Mouse (Mus musculus) C2C12 (cell line): ENCODE measurements around the gene Olfr543. TPM values are rescaled to one million over a fixed set of nuclear protein-coding genes. Genes with fewer than 3 reads are reported as not detected.

Experiments used
- H3K27me3 ChIP-seq: one replicate; pipeline ENCODE4 v1.6.1; 2011; ENCODE audit not compliant: control insufficient read depth, insufficient read depth, insufficient read length
- H3K36me3 ChIP-seq: one replicate; pipeline ENCODE4 v1.6.1; 2011; ENCODE audit not compliant: control insufficient read depth, insufficient read depth
- H3K4me3 ChIP-seq: one replicate; pipeline ENCODE4 v1.5.1; 2011; ENCODE audit warnings: mild to moderate bottlenecking, control low read depth; ENCODE audit not compliant: poor library complexity, insufficient read depth, severe bottlenecking
- H3K79me2 ChIP-seq: one replicate; pipeline ENCODE4 v1.6.1; 2011; ENCODE audit not compliant: control insufficient read depth, insufficient read depth
- H3K79me3 ChIP-seq: one replicate; pipeline ENCODE4 v1.6.1; 2011; ENCODE audit warnings: low read depth, control low read depth
- H3ac ChIP-seq: one replicate; pipeline ENCODE3; 2011; ENCODE audit warnings: low read depth; ENCODE audit not compliant: control insufficient read depth, insufficient read length
- CEBPB ChIP-seq: IDR thresholded peaks from one replicate; pipeline ENCODE4 v1.6.1; 2011; ENCODE audit warnings: low read depth, mild to moderate bottlenecking, control low read depth, moderate library complexity
- CTCF ChIP-seq: IDR thresholded peaks from one replicate; pipeline ENCODE4 v1.5.1; 2011; ENCODE audit not compliant: control insufficient read depth, insufficient read depth, insufficient read length
- FOSL1 ChIP-seq: IDR thresholded peaks from one replicate; pipeline ENCODE4 v1.8.0; 2011; ENCODE audit warnings: mild to moderate bottlenecking, low read length; ENCODE audit not compliant: poor library complexity, insufficient read depth, severe bottlenecking
- MAX ChIP-seq: IDR thresholded peaks from one replicate; pipeline ENCODE4 v1.6.1; 2011; ENCODE audit warnings: mild to moderate bottlenecking, control low read depth
- MYOD1 ChIP-seq: IDR thresholded peaks from one replicate; pipeline ENCODE4 v1.6.1; 2011; ENCODE audit warnings: low read depth; ENCODE audit not compliant: control insufficient read depth, insufficient read length
- MYOG ChIP-seq: IDR thresholded peaks from one replicate; pipeline ENCODE4 v1.6.1; 2011; ENCODE audit not compliant: control insufficient read depth, insufficient read length; ENCODE audit errors: extremely low read depth
- USF1 ChIP-seq: IDR thresholded peaks from one replicate; pipeline ENCODE4 v1.6.1; 2011; ENCODE audit warnings: low read depth, mild to moderate bottlenecking, control low read depth, moderate library complexity
- polyA plus RNA-seq: library from polyadenylated mRNA; unstranded; fragments of >200 nt; fragmentation: generic; extraction: Trizol; gene quantifications from one replicate; pipeline ENCODE4 v1.2.1, GENCODE M21; 2012; ENCODE audit warnings: missing spikeins

Olfr543 gene
- polyA plus RNA-seq, 1 experiment = 0.04 TPM

- TF ChIP-seq MYOD1 (no peak), MYOG (no peak), MAX (no peak), CTCF (no peak), USF1 (no peak), FOSL1 (no peak), CEBPB (no peak)
- no peak overlapping the region for H3ac ChIP-seq
Measured at GRCm38 (mm10) chr7:102480821-102481220, 658 bp downstream of the Olfr543 start.

GRCm38 (mm10) chr7:102479368-102480078 lies 2.0 kb downstream of the Olfr543 start:
- no peaks in the 10 kb centered on the region for H3K36me3 ChIP-seq
- TF ChIP-seq MAX = no peak
- no peaks in the 10 kb centered on the region for H3K79me3 ChIP-seq

More at GRCm38 (mm10) chr7:102480821-102481220, 658 bp downstream of the Olfr543 start:
- Histone ChIP-seq H3K79me2 (no peaks in the 10 kb centered on the region), H3K79me3 (no peaks in the 10 kb centered on the region), H3K4me3 (no peak overlapping the region), H3K36me3 (no peaks in the 10 kb centered on the region), H3K27me3 (no peaks in the 10 kb centered on the region)

GRCm38 (mm10) chr7:102478926-102479325 lies 2.6 kb downstream of the Olfr543 start:
- Histone ChIP-seq H3K36me3 (no peaks in the 10 kb centered on the region), H3ac (no peak overlapping the region), H3K79me3 (no peaks in the 10 kb centered on the region), H3K79me2 (no peaks in the 10 kb centered on the region), H3K27me3 (no peaks in the 10 kb centered on the region), H3K4me3 (no peak overlapping the region)
- TF ChIP-seq MYOG (no peak), MAX (no peak), FOSL1 (no peak), MYOD1 (no peak), USF1 (no peak), CEBPB (no peak), CTCF (no peak)

More at GRCm38 (mm10) chr7:102479368-102480078, 2.0 kb downstream of the Olfr543 start:
- Histone ChIP-seq H3K27me3 (no peaks in the 10 kb centered on the region), H3K79me2 (no peaks in the 10 kb centered on the region), H3K4me3 (no peak overlapping the region), H3ac (no peak overlapping the region)

GRCm38 (mm10) chr7:102478425-102478824 lies 3.1 kb downstream of the Olfr543 start:
- TF ChIP-seq FOSL1 (no peak), MYOD1 (no peak), CEBPB (no peak), MYOG (no peak), USF1 (no peak), CTCF (no peak), MAX (no peak)
- no peaks in the 10 kb centered on the region for H3K36me3 ChIP-seq
- H3K27me3 ChIP-seq = no peaks in the 10 kb centered on the region
- no peak overlapping the region for H3K4me3 ChIP-seq
- no peaks in the 10 kb centered on the region for H3K79me3 ChIP-seq
- H3K79me2 ChIP-seq = no peaks in the 10 kb centered on the region
- H3ac ChIP-seq = no peak overlapping the region

- Histone ChIP-seq H3K27me3 (no peaks in the 10 kb centered on the region), H3ac (no peak overlapping the region), H3K79me2 (no peaks in the 10 kb centered on the region), H3K4me3 (no peak overlapping the region), H3K36me3 (no peaks in the 10 kb centered on the region), H3K79me3 (no peaks in the 10 kb centered on the region)
- TF ChIP-seq MYOD1 (no peak), CEBPB (no peak)
Measured at GRCm38 (mm10) chr7:102477377-102477776, 4.1 kb downstream of the Olfr543 start.

- no peak overlapping the region for H3K4me3 ChIP-seq
- no peaks in the 10 kb centered on the region for H3K27me3 ChIP-seq
- no peak for TF ChIP-seq MYOD1
- TF ChIP-seq CEBPB = no peak
- no peak for TF ChIP-seq CTCF
- no peak for TF ChIP-seq MAX
- no peak for TF ChIP-seq MYOG
- TF ChIP-seq FOSL1 = no peak
- no peak for TF ChIP-seq USF1
- H3K36me3 ChIP-seq = peaks cover 2% of the 10 kb centered on the region
- H3ac ChIP-seq = no peak overlapping the region
- H3K79me2 ChIP-seq = no peaks in the 10 kb centered on the region
- H3K79me3 ChIP-seq = no peaks in the 10 kb centered on the region
Measured at GRCm38 (mm10) chr7:102476601-102477000, 4.9 kb downstream of the Olfr543 start.
